Mouse (Mus musculus) heart, embryonic 11.5 days (tissue): ENCODE measurements around the gene Scd3. TPM values are rescaled to one million over a fixed set of nuclear protein-coding genes. Genes with fewer than 3 reads are reported as not detected.

ENCODE experiments used
- ATAC-seq: fragments of 200-750 bp; cut with Nextera tagmentation; replicated peaks from 2 replicates; pipeline ENCODE4 v1.8.0; 2017; ENCODE audit warnings: moderate library complexity; ENCODE audit not compliant: insufficient number of reproducible peaks, low FRiP score, low TSS enrichment
- H3K27ac ChIP-seq: fragments of 300-500 bp; sonication (generic); 2 replicates; pipeline ENCODE4 v1.5.1; 2014; ENCODE audit warnings: mild to moderate bottlenecking, low read depth, low read length
- H3K27me3 ChIP-seq: fragments of 300-500 bp; sonication (generic); 2 replicates; pipeline ENCODE4 v1.6.1; 2014; ENCODE audit warnings: mild to moderate bottlenecking, low read length, mixed read lengths; ENCODE audit not compliant: control insufficient read depth, insufficient read depth
- H3K36me3 ChIP-seq: fragments of 300-500 bp; sonication (generic); 2 replicates; pipeline ENCODE4 v1.6.1; 2014; ENCODE audit warnings: mild to moderate bottlenecking, low read length, moderate library complexity, mixed read lengths; ENCODE audit not compliant: control insufficient read depth, insufficient read depth
- H3K4me1 ChIP-seq: fragments of 300-500 bp; sonication (generic); 2 replicates; pipeline ENCODE4 v1.6.1; 2014; ENCODE audit warnings: low read length; ENCODE audit not compliant: control insufficient read depth, insufficient read depth
- H3K4me2 ChIP-seq: fragments of 300-500 bp; sonication (generic); 2 replicates; pipeline ENCODE4 v1.6.1; 2014; ENCODE audit warnings: mild to moderate bottlenecking, moderate library complexity
- H3K4me3 ChIP-seq: fragments of 300-500 bp; sonication (generic); 2 replicates; pipeline ENCODE4 v1.5.1; 2014; ENCODE audit warnings: low read depth, low read length
- H3K9ac ChIP-seq: fragments of 300-500 bp; sonication (generic); 2 replicates; pipeline ENCODE4 v1.6.1; 2014; ENCODE audit warnings: mild to moderate bottlenecking, low read depth, low read length, moderate library complexity
- H3K9me3 ChIP-seq: fragments of 300-500 bp; sonication (generic); replicated peaks from 2 replicates; pipeline ENCODE4 v1.6.1; 2016; ENCODE audit warnings: low read length; ENCODE audit not compliant: control insufficient read depth
- WGBS: fragments of 180-500 bp; shearing (Covaris S2); extraction: QIAGEN DNeasy Blood & Tissue Kit; methylation state at CpG from one replicate; pipeline ENCODE4 v1.1.7; 2014; ENCODE audit not compliant: insufficient replicate concordance; 5-methylcytosine and 5-hydroxymethylcytosine counted together
- polyA plus RNA-seq: library from polyadenylated mRNA; unstranded; fragments of >200 nt; fragmentation: Nextera tagmentation; extraction: Ambion mirVana; gene quantifications from 2 replicates; pipeline ENCODE4 v1.2.1, GENCODE M21; 2014

Scd3 gene
- polyA plus RNA-seq, 1 experiment from 2014 or later = 0.21 TPM

DNA sequence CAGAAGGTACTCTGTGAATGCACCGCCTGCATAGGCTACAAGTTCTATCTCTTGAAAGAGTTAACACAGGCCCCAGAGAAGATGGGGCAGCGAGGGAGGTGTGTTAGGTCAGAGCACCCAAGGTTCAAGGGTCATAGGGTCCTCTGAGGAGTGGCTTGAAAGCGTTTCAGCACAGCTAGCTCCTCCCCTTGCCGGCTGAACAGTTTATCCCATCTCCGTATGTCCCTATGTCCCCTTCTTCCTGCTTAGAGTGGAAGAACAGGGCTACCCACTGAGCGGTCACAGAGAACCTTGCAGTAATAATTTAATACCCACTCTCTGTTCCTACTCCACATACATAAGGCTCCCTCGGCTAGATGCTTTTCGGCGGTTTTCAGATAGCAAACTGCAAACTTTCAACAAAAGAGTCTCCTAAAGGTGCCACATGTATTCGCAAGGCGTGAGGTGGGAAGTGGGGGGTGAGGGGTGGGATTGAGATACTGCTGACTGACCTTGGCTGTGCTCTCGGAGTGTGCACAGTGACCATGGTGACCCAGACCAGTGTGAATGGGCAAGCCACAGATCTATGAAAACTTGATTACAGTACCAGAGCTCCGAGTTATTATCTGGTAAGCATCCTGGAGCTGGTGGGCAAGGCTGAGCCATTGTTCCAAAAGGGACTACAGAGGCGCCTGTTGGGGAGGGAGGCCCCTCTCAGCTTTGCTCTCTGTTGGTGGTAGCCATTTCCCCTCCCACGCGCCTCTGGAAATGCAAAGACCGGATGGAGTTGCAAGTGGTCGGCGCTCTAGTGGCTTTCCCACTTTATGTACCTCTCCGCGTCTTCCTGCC is 90.1 kb downstream of the Scd3 start, which contains the start of gene Scd2:
Gene Scd2, plus strand, starts transcription at position 734 of the 828 bp plus-strand sequence.
- no peaks in the 10 kb centered on the region for H3K27me3 ChIP-seq
- peaks cover 16% of the 10 kb centered on the region for H3K36me3 ChIP-seq
- peak within 1 kb of the TSS; percentile 81 for H3K4me3 ChIP-seq
- H3K4me2 ChIP-seq = peak within 1 kb of the TSS; percentile 97
- peaks cover 48% of the 10 kb centered on the region for H3K4me1 ChIP-seq
- H3K27ac ChIP-seq = peak within 1 kb of the TSS; percentile 97
- ATAC-seq = peak; percentile 45
- H3K9ac ChIP-seq = peak within 1 kb of the TSS; percentile 89
- 1% methylated on average over 21 of the region's 21 CpGs for WGBS
- H3K9me3 ChIP-seq = no peaks in the 10 kb centered on the region

Other genes with a start within 250 kb of the Scd3 start
- gene Cpn1, start 216.7 kb upstream of the Scd3 start, polyA plus RNA-seq = 0.77 and 2.0 TPM in 2 replicates
- gene Cyp2c23, start 174.1 kb upstream of the Scd3 start, polyA plus RNA-seq = 0.20 TPM in 1 of 2 replicates, not detected in the other
- gene Erlin1, start 133.5 kb upstream of the Scd3 start, polyA plus RNA-seq = 14.4 and 16.2 TPM in 2 replicates
- 31.8 and 38.9 TPM in 2 replicates for gene Chuk, start 95.8 kb upstream of the Scd3 start, polyA plus RNA-seq
- gene Cwf19l1, start 67.4 kb upstream of the Scd3 start, polyA plus RNA-seq = 22.4 and 26.1 TPM in 2 replicates
- gene Bloc1s2, start 56.8 kb upstream of the Scd3 start, polyA plus RNA-seq = 65.5 and 76.0 TPM in 2 replicates
- gene Pkd2l1, start 10.8 kb upstream of the Scd3 start, polyA plus RNA-seq = not detected in 2 replicates
- 150 and 188 TPM in 2 replicates for gene Scd2, start 90.4 kb downstream of the Scd3 start, polyA plus RNA-seq
- gene Scd4, start 129.8 kb downstream of the Scd3 start, polyA plus RNA-seq = 0.11 and 0.18 TPM in 2 replicates
- gene Scd1, start 204.6 kb downstream of the Scd3 start, polyA plus RNA-seq = 2.1 and 2.2 TPM in 2 replicates